Mouse (Mus musculus) forebrain, embryonic 13.5 days (tissue): ENCODE results near the gene Appl1. TPM values are rescaled to one million over a fixed set of nuclear protein-coding genes. Genes with fewer than 3 reads are reported as not detected.

Experiments used
- ATAC-seq: fragments of 200-750 bp; cut with Nextera tagmentation; 2 replicates; pipeline ENCODE4 v1.8.0; 2017
- H3K27ac ChIP-seq: fragments of 300-500 bp; sonication (generic); 2 replicates; pipeline ENCODE4 v1.5.1; 2015; ENCODE audit warnings: inconsistent platforms, mild to moderate bottlenecking, moderate library complexity
- H3K27me3 ChIP-seq: fragments of 300-500 bp; sonication (generic); 2 replicates; pipeline ENCODE4 v1.6.1; 2015; ENCODE audit warnings: mild to moderate bottlenecking, inconsistent platforms
- H3K36me3 ChIP-seq: fragments of 300-500 bp; sonication (generic); 2 replicates; pipeline ENCODE4 v1.6.1; 2015; ENCODE audit warnings: mild to moderate bottlenecking, inconsistent platforms; ENCODE audit not compliant: poor library complexity, severe bottlenecking
- H3K4me1 ChIP-seq: fragments of 300-500 bp; sonication (generic); 2 replicates; pipeline ENCODE4 v1.6.1; 2015; ENCODE audit warnings: inconsistent platforms
- H3K4me2 ChIP-seq: fragments of 300-500 bp; sonication (generic); 2 replicates; pipeline ENCODE4 v1.6.1; 2015; ENCODE audit warnings: inconsistent platforms, mild to moderate bottlenecking, moderate library complexity
- H3K4me3 ChIP-seq: fragments of 300-500 bp; sonication (generic); 2 replicates; pipeline ENCODE4 v1.5.1; 2015; ENCODE audit warnings: mild to moderate bottlenecking, inconsistent platforms
- H3K9ac ChIP-seq: fragments of 300-500 bp; sonication (generic); 2 replicates; pipeline ENCODE4 v1.6.1; 2015; ENCODE audit warnings: mild to moderate bottlenecking, inconsistent platforms
- H3K9me3 ChIP-seq: fragments of 300-500 bp; sonication (generic); replicated peaks from 2 replicates; pipeline ENCODE4 v1.6.1; 2016; ENCODE audit warnings: inconsistent platforms
- WGBS: fragments of 180-500 bp; shearing (Covaris S2); methylation state at CpG from one replicate; pipeline ENCODE4 v1.1.7; 2015; 5-methylcytosine and 5-hydroxymethylcytosine counted together
- polyA plus RNA-seq: library from polyadenylated mRNA; unstranded; fragments of >200 nt; fragmentation: Nextera tagmentation; extraction: Ambion mirVana; gene quantifications from 2 replicates; pipeline ENCODE4 v1.2.1, GENCODE M21; 2015

The Appl1 gene
- polyA plus RNA-seq, 1 experiment from 2014 or later: 62.0 TPM

- Histone ChIP-seq H3K27ac (no peak overlapping the region), H3K4me3 (no peak overlapping the region), H3K9me3 (no peaks in the 10 kb centered on the region), H3K4me1 (no peaks in the 10 kb centered on the region), H3K4me2 (no peak overlapping the region), H3K36me3 (no peaks in the 10 kb centered on the region), H3K9ac (no peak overlapping the region), H3K27me3 (no peaks in the 10 kb centered on the region)
- ATAC-seq: no peak
- 92% methylated on average over 3 of the region's 3 CpGs for WGBS
Observed at GRCm38 (mm10) chr14:26890777-26891176, 80.3 kb downstream of the Appl1 start.

GRCm38 (mm10) chr14:26887244-26887643 is 83.8 kb downstream of the Appl1 start:
- ATAC-seq: no peak
- 56% methylated on average over 3 of the region's 3 CpGs for WGBS

GRCm38 (mm10) chr14:26881700-26882099 is 89.3 kb downstream of the Appl1 start:
- no peaks in the 10 kb centered on the region for H3K36me3 ChIP-seq
- H3K4me3 ChIP-seq: no peak overlapping the region
- no peaks in the 10 kb centered on the region for H3K9me3 ChIP-seq
- H3K4me2 ChIP-seq: no peak overlapping the region
- no peak overlapping the region for H3K9ac ChIP-seq
- H3K27me3 ChIP-seq: no peaks in the 10 kb centered on the region
- no peak for ATAC-seq
- no peak overlapping the region for H3K27ac ChIP-seq
- no peaks in the 10 kb centered on the region for H3K4me1 ChIP-seq
- 91% methylated on average over 5 of the region's 5 CpGs for WGBS

More at GRCm38 (mm10) chr14:26887244-26887643, 83.8 kb downstream of the Appl1 start:
- Histone ChIP-seq H3K4me3 (no peak overlapping the region), H3K27me3 (no peaks in the 10 kb centered on the region), H3K4me2 (no peak overlapping the region), H3K36me3 (no peaks in the 10 kb centered on the region), H3K27ac (no peak overlapping the region), H3K9me3 (no peaks in the 10 kb centered on the region), H3K9ac (no peak overlapping the region), H3K4me1 (no peaks in the 10 kb centered on the region)

GRCm38 (mm10) chr14:26879976-26880375 is 91.1 kb downstream of the Appl1 start:
- ATAC-seq: no peak
- Histone ChIP-seq H3K36me3 (no peaks in the 10 kb centered on the region), H3K4me3 (no peak overlapping the region), H3K27ac (no peak overlapping the region), H3K4me2 (no peak overlapping the region), H3K9ac (no peak overlapping the region), H3K27me3 (no peaks in the 10 kb centered on the region), H3K9me3 (no peaks in the 10 kb centered on the region), H3K4me1 (no peaks in the 10 kb centered on the region)
- 85% methylated on average over 2 of the region's 2 CpGs for WGBS

- Histone ChIP-seq H3K4me2 (no peak overlapping the region), H3K4me3 (no peak overlapping the region), H3K27me3 (no peaks in the 10 kb centered on the region), H3K27ac (no peak overlapping the region), H3K9me3 (no peaks in the 10 kb centered on the region), H3K4me1 (no peaks in the 10 kb centered on the region), H3K36me3 (no peaks in the 10 kb centered on the region), H3K9ac (no peak overlapping the region)
- no peak for ATAC-seq
- WGBS: 82% methylated on average over 4 of the region's 4 CpGs
Observed at GRCm38 (mm10) chr14:26878756-26879155, 92.3 kb downstream of the Appl1 start.

Other genes with a start within 250 kb of the Appl1 start
- 0.11 TPM in 1 of 2 replicates, not detected in the other for gene Asb14, start 76.7 kb downstream of the Appl1 start, polyA plus RNA-seq
- not detected in 2 replicates for gene Hesx1, start 23.2 kb upstream of the Appl1 start, polyA plus RNA-seq
- gene Il17rd, start 67.7 kb upstream of the Appl1 start, polyA plus RNA-seq: 1.9 and 2.3 TPM in 2 replicates
- 1.5 and 1.6 TPM in 2 replicates for gene Arhgef3, start 143.7 kb upstream of the Appl1 start, polyA plus RNA-seq